Mouse (Mus musculus): Measurements from ENCODE around the gene Rec8. TPM values are rescaled to one million over a fixed set of nuclear protein-coding genes. Genes with fewer than 3 reads are reported as not detected.

Gene Rec8
- polyA plus RNA-seq, 1 experiment from 2014 or later: 14.1 TPM

DNA sequence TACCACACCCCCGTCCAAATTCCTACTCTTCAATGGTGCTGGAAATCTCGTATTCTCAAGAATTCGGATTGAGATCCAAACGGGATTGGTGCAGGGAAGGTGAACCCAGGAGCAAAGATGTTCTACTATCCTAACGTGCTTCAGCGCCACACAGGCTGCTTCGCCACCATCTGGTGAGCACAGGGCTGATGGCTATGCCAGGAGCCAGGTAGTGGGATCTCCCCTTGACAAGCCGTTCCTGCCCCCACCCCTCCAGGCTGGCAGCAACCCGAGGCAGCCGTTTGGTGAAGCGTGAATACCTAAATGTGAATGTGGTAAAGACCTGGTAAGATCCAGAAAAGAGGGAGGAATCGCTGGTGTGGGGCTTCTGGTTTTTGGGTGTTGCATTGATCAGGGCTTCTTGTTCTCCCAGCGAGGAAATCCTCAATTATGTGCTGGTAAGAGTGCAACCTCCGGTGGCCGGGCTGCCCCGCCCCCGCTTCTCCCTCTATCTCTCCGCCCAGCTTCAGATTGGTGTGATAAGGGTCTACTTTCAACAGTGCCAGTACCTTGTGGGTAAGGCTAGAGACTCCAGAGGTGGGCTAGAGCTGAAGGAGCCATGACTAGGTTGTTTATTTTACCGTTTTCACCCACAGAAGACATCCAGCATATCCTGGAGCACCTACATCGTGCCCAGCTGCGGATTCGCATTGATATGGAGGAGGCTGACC, 804 bp downstream of the Rec8 start:
- no peak overlapping the region for H3K27ac ChIP-seq (ENCODE audit: low read depth, low read length)
- peak overlapping the region; percentile 35 for H3K4me3 ChIP-seq (ENCODE audit: low read depth, low read length)
- no peaks in the 10 kb centered on the region for H3K36me3 ChIP-seq (ENCODE audit: control insufficient read depth, insufficient read depth, low read length)
- peaks cover 14% of the 10 kb centered on the region; the same call in 1 of the 2 replicates for H3K4me1 ChIP-seq (ENCODE audit: control insufficient read depth, insufficient read depth, low read length)
- no peaks in the 10 kb centered on the region for H3K27me3 ChIP-seq (ENCODE audit: control insufficient read depth, insufficient read depth, low read length)
- 33% methylated on average over 22 of the region's 22 CpGs for WGBS (ENCODE audit: insufficient replicate concordance)
- no peak for ATAC-seq (replicated peaks; ENCODE audit: insufficient number of reproducible peaks, low FRiP score, low TSS enrichment)
- peak overlapping the region; percentile 57 for H3K4me2 ChIP-seq
- H3K9me3 ChIP-seq (replicated peaks; ENCODE audit: control insufficient read depth, low read length): no peaks in the 10 kb centered on the region
- H3K9ac ChIP-seq (ENCODE audit: low read depth, low read length): peak overlapping the region; percentile 56; the same call in 1 of the 2 replicates

- WGBS (ENCODE audit: insufficient replicate concordance): 90% methylated on average over 27 of the region's 27 CpGs
Observed at GRCm38 (mm10) chr14:55628077-55628827, 10.4 kb downstream of the Rec8 start.

GRCm38 (mm10) chr14:55629312-55629711, 11.5 kb downstream of the Rec8 start:
- Histone ChIP-seq H3K9me3 (replicated peaks; ENCODE audit: control insufficient read depth, low read length) (no peaks in the 10 kb centered on the region), H3K27me3 (ENCODE audit: control insufficient read depth, insufficient read depth, low read length) (no peaks in the 10 kb centered on the region), H3K4me2 (no peak overlapping the region), H3K4me3 (ENCODE audit: low read depth, low read length) (no peak overlapping the region), H3K36me3 (ENCODE audit: control insufficient read depth, insufficient read depth, low read length) (peaks cover 58% of the 10 kb centered on the region), H3K4me1 (ENCODE audit: control insufficient read depth, insufficient read depth, low read length) (0 out of 2 replicates have a peak, but pooled peaks cover 4% of the 10 kb centered on the region), H3K27ac (ENCODE audit: low read depth, low read length) (no peak overlapping the region), H3K9ac (ENCODE audit: low read depth, low read length) (no peak overlapping the region)
- 52% methylated on average over 5 of the region's 5 CpGs for WGBS (ENCODE audit: insufficient replicate concordance)
- ATAC-seq (replicated peaks; ENCODE audit: insufficient number of reproducible peaks, low FRiP score, low TSS enrichment): no peak

More at GRCm38 (mm10) chr14:55628077-55628827, 10.4 kb downstream of the Rec8 start:
- Histone ChIP-seq H3K4me3 (ENCODE audit: low read depth, low read length) (no peak overlapping the region), H3K9me3 (replicated peaks; ENCODE audit: control insufficient read depth, low read length) (no peaks in the 10 kb centered on the region), H3K9ac (ENCODE audit: low read depth, low read length) (no peak overlapping the region), H3K36me3 (ENCODE audit: control insufficient read depth, insufficient read depth, low read length) (peaks cover 51% of the 10 kb centered on the region), H3K27me3 (ENCODE audit: control insufficient read depth, insufficient read depth, low read length) (no peaks in the 10 kb centered on the region), H3K4me1 (ENCODE audit: control insufficient read depth, insufficient read depth, low read length) (0 out of 2 replicates have a peak, but pooled peaks cover 4% of the 10 kb centered on the region), H3K4me2 (no peak overlapping the region), H3K27ac (ENCODE audit: low read depth, low read length) (no peak overlapping the region)
- no peak for ATAC-seq (replicated peaks; ENCODE audit: insufficient number of reproducible peaks, low FRiP score, low TSS enrichment)

- H3K36me3 ChIP-seq (ENCODE audit: control insufficient read depth, insufficient read depth, low read length): peaks cover 42% of the 10 kb centered on the region
- H3K4me3 ChIP-seq (ENCODE audit: low read depth, low read length): peak overlapping the region; percentile 65
- H3K9ac ChIP-seq (ENCODE audit: low read depth, low read length): peak overlapping the region; percentile 76
- peaks cover 3% of the 10 kb centered on the region; the same call in 1 of the 2 replicates for H3K4me1 ChIP-seq (ENCODE audit: control insufficient read depth, insufficient read depth, low read length)
- H3K9me3 ChIP-seq (replicated peaks; ENCODE audit: control insufficient read depth, low read length): no peaks in the 10 kb centered on the region
- no peaks in the 10 kb centered on the region for H3K27me3 ChIP-seq (ENCODE audit: control insufficient read depth, insufficient read depth, low read length)
- no peak overlapping the region for H3K27ac ChIP-seq (ENCODE audit: low read depth, low read length)
- peak overlapping the region; percentile 78 for H3K4me2 ChIP-seq
- 2% methylated on average over 23 of the region's 23 CpGs for WGBS (ENCODE audit: insufficient replicate concordance)
- ATAC-seq (replicated peaks; ENCODE audit: insufficient number of reproducible peaks, low FRiP score, low TSS enrichment): peak; percentile 59
Observed at GRCm38 (mm10) chr14:55634874-55635522, 17.2 kb downstream of the Rec8 start.

DNA sequence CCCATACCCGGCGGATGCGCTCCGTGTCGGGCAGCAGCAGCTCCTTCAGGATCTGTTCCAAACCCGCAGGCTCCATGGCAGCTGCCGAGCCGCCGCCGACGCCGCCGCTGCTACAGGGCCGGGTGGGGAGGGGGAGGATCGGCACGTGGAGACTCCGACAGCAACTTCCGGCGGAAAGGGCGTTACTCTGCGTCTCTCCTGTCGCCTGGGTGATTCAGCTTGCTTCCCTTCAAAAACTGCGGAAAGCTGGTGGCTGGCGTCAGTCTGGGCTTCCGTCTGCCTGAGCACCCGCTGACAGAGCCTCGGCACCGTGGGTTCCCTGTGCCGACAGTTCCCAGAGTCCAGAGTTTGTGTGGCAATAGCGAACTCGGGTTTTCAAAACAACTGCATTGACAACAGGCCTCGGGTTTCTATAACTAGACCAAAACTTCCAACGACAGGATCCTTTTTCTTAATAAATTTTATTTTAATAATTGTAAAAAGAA, 17.7 kb downstream of the Rec8 start, which contains the start of gene Ipo4:
Gene Ipo4 (minus strand): TSS at position 435 of the 485 bp plus-strand sequence.
- ATAC-seq (replicated peaks; ENCODE audit: insufficient number of reproducible peaks, low FRiP score, low TSS enrichment): peak; percentile 64
- H3K4me3 ChIP-seq (ENCODE audit: low read depth, low read length): peak within 1 kb of the TSS; percentile 65
- no peaks in the 10 kb centered on the region for H3K27me3 ChIP-seq (ENCODE audit: control insufficient read depth, insufficient read depth, low read length)
- 1% methylated on average over 33 of the region's 33 CpGs for WGBS (ENCODE audit: insufficient replicate concordance)
- H3K9me3 ChIP-seq (replicated peaks; ENCODE audit: control insufficient read depth, low read length): no peaks in the 10 kb centered on the region
- H3K4me2 ChIP-seq: peak within 1 kb of the TSS; percentile 78
- H3K36me3 ChIP-seq (ENCODE audit: control insufficient read depth, insufficient read depth, low read length): peaks cover 38% of the 10 kb centered on the region
- peak within 1 kb of the TSS; percentile 76 for H3K9ac ChIP-seq (ENCODE audit: low read depth, low read length)
- H3K27ac ChIP-seq (ENCODE audit: low read depth, low read length): no peak within 1 kb of the TSS
- peaks cover 3% of the 10 kb centered on the region; the same call in 1 of the 2 replicates for H3K4me1 ChIP-seq (ENCODE audit: control insufficient read depth, insufficient read depth, low read length)

GRCm38 (mm10) chr14:55637795-55638194, 20.0 kb downstream of the Rec8 start, which contains the start of gene Gm49378:
TSS of gene Gm49378 (minus strand) at chr14:55637895.
- Histone ChIP-seq H3K4me1 (ENCODE audit: control insufficient read depth, insufficient read depth, low read length) (peaks cover 9% of the 10 kb centered on the region), H3K4me2 (no peak within 1 kb of the TSS), H3K4me3 (ENCODE audit: low read depth, low read length) (no peak within 1 kb of the TSS), H3K9ac (ENCODE audit: low read depth, low read length) (no peak within 1 kb of the TSS), H3K27me3 (ENCODE audit: control insufficient read depth, insufficient read depth, low read length) (no peaks in the 10 kb centered on the region), H3K9me3 (replicated peaks; ENCODE audit: control insufficient read depth, low read length) (no peaks in the 10 kb centered on the region), H3K27ac (ENCODE audit: low read depth, low read length) (no peak within 1 kb of the TSS), H3K36me3 (ENCODE audit: control insufficient read depth, insufficient read depth, low read length) (peaks cover 34% of the 10 kb centered on the region)
- ATAC-seq (replicated peaks; ENCODE audit: insufficient number of reproducible peaks, low FRiP score, low TSS enrichment): no peak
- 92% methylated on average over 9 of the region's 9 CpGs for WGBS (ENCODE audit: insufficient replicate concordance)

- Histone ChIP-seq H3K4me2 (no peak overlapping the region), H3K36me3 (ENCODE audit: control insufficient read depth, insufficient read depth, low read length) (peaks cover 23% of the 10 kb centered on the region), H3K4me3 (ENCODE audit: low read depth, low read length) (no peak overlapping the region), H3K9ac (ENCODE audit: low read depth, low read length) (no peak overlapping the region), H3K9me3 (replicated peaks; ENCODE audit: control insufficient read depth, low read length) (no peaks in the 10 kb centered on the region), H3K27ac (ENCODE audit: low read depth, low read length) (no peak overlapping the region), H3K27me3 (ENCODE audit: control insufficient read depth, insufficient read depth, low read length) (no peaks in the 10 kb centered on the region), H3K4me1 (ENCODE audit: control insufficient read depth, insufficient read depth, low read length) (peaks cover 18% of the 10 kb centered on the region)
- 96% methylated on average over 14 of the region's 14 CpGs for WGBS (ENCODE audit: insufficient replicate concordance)
- no peak for ATAC-seq (replicated peaks; ENCODE audit: insufficient number of reproducible peaks, low FRiP score, low TSS enrichment)
Observed at GRCm38 (mm10) chr14:55640816-55641215, 23.0 kb downstream of the Rec8 start.

DNA sequence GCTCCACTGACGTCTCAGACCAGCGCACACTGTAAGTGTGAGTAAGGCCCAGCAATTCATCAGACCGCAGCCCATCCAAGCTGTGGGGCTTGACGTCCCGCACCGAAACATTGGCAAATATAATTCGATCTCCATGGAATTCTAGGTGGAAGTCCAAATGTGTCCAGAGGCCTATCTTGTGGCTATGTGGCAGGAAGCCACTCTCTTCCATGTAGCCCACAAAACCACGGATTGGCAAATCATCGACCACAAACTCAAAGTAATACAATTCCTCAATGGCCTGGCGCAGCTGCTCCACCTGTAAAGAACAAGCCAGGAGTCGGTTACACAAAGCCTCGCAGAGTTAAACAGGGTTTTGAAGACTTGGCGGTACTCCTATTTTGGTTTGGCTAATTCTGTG, 23.5 kb downstream of the Rec8 start:
- Histone ChIP-seq H3K27ac (ENCODE audit: low read depth, low read length) (no peak overlapping the region), H3K9me3 (replicated peaks; ENCODE audit: control insufficient read depth, low read length) (no peaks in the 10 kb centered on the region), H3K9ac (ENCODE audit: low read depth, low read length) (no peak overlapping the region), H3K36me3 (ENCODE audit: control insufficient read depth, insufficient read depth, low read length) (peaks cover 23% of the 10 kb centered on the region), H3K4me3 (ENCODE audit: low read depth, low read length) (no peak overlapping the region), H3K4me2 (no peak overlapping the region), H3K27me3 (ENCODE audit: control insufficient read depth, insufficient read depth, low read length) (no peaks in the 10 kb centered on the region), H3K4me1 (ENCODE audit: control insufficient read depth, insufficient read depth, low read length) (peaks cover 18% of the 10 kb centered on the region)
- no peak for ATAC-seq (replicated peaks; ENCODE audit: insufficient number of reproducible peaks, low FRiP score, low TSS enrichment)
- WGBS (ENCODE audit: insufficient replicate concordance): 95% methylated on average over 13 of the region's 13 CpGs

All from heart, embryonic 11.5 days (tissue).